Mouse (Mus musculus): Measurements from ENCODE around the gene Fbxo41.

Fbxo41 gene

GRCm38 (mm10) chr6:85444266-85444965, 58.4 kb downstream of the Fbxo41 start:
- DNase-seq, result no peak

- no peak for DNase-seq
Measured at GRCm38 (mm10) chr6:85443488-85444233, 59.1 kb downstream of the Fbxo41 start.

GRCm38 (mm10) chr6:85441142-85441541, 61.7 kb downstream of the Fbxo41 start:
- DNase-seq, result no peak

GRCm38 (mm10) chr6:85436631-85437030, 66.2 kb downstream of the Fbxo41 start:
- DNase-seq, result no peak

- no peak for DNase-seq
Measured at GRCm38 (mm10) chr6:85436204-85436603, 66.6 kb downstream of the Fbxo41 start.

- no peak for DNase-seq
Measured at GRCm38 (mm10) chr6:85433865-85434264, 68.9 kb downstream of the Fbxo41 start.

GRCm38 (mm10) chr6:85431842-85432431, 70.9 kb downstream of the Fbxo41 start, which contains the start of gene Smyd5:
Smyd5 (plus strand) TSS chr6:85431989.
- peak; percentile 86 for DNase-seq

GRCm38 (mm10) chr6:85431274-85431841, 71.4 kb downstream of the Fbxo41 start:
- DNase-seq, result no peak

- DNase-seq, result no peak
Measured at GRCm38 (mm10) chr6:85423836-85424379, 78.9 kb downstream of the Fbxo41 start, which contains the start of gene Noto. Noto (plus strand) TSS chr6:85423886.
